Mouse (Mus musculus) midbrain, embryonic 16.5 days (tissue): ENCODE results near the gene Map2. TPM values are rescaled to one million over a fixed set of nuclear protein-coding genes. Genes with fewer than 3 reads are reported as not detected.

Source experiments
- ATAC-seq: fragments of 200-750 bp; cut with Nextera tagmentation; 2 replicates; pipeline ENCODE4 v1.8.0; 2017; ENCODE audit warnings: moderate TSS enrichment
- H3K27ac ChIP-seq: fragments of 300-500 bp; sonication (generic); 2 replicates; pipeline ENCODE4 v1.5.1; 2014; ENCODE audit warnings: mild to moderate bottlenecking, low read length, mixed read lengths
- H3K27me3 ChIP-seq: fragments of 300-500 bp; sonication (generic); 2 replicates; pipeline ENCODE4 v1.6.1; 2014; ENCODE audit warnings: low read depth, low read length, mixed read lengths; ENCODE audit not compliant: control insufficient read depth, insufficient read depth
- H3K36me3 ChIP-seq: fragments of 300-500 bp; sonication (generic); 2 replicates; pipeline ENCODE4 v1.6.1; 2014; ENCODE audit warnings: mild to moderate bottlenecking, low read length, moderate library complexity, mixed read lengths; ENCODE audit not compliant: control insufficient read depth, insufficient read depth
- H3K4me1 ChIP-seq: fragments of 300-500 bp; sonication (generic); 2 replicates; pipeline ENCODE4 v1.6.1; 2014; ENCODE audit warnings: mild to moderate bottlenecking, low read length, mixed read lengths; ENCODE audit not compliant: control insufficient read depth, insufficient read depth
- H3K4me2 ChIP-seq: fragments of 300-500 bp; sonication (generic); 2 replicates; pipeline ENCODE4 v1.6.1; 2014; ENCODE audit warnings: mild to moderate bottlenecking, low read length, mixed read lengths
- H3K4me3 ChIP-seq: fragments of 300-500 bp; sonication (generic); 2 replicates; pipeline ENCODE4 v1.5.1; 2014; ENCODE audit warnings: low read depth, mild to moderate bottlenecking, low read length, moderate library complexity, mixed read lengths
- H3K9ac ChIP-seq: fragments of 300-500 bp; sonication (generic); 2 replicates; pipeline ENCODE4 v1.6.1; 2014; ENCODE audit warnings: low read depth, low read length, mixed read lengths
- H3K9me3 ChIP-seq: fragments of 300-500 bp; sonication (generic); replicated peaks from 2 replicates; pipeline ENCODE4 v1.6.1; 2014; ENCODE audit warnings: mild to moderate bottlenecking, low read length, mixed read lengths; ENCODE audit not compliant: control insufficient read depth, poor library complexity, severe bottlenecking
- WGBS: fragments of 180-500 bp; shearing (Covaris S2); extraction: QIAGEN DNeasy Blood & Tissue Kit; methylation state at CpG from one replicate; pipeline ENCODE4 v1.1.7; 2014; 5-methylcytosine and 5-hydroxymethylcytosine counted together
- polyA plus RNA-seq: library from polyadenylated mRNA; unstranded; fragments of >200 nt; fragmentation: Nextera tagmentation; extraction: Ambion mirVana; gene quantifications from 2 replicates; pipeline ENCODE4 v1.2.1, GENCODE M21; 2015

Map2 gene
- polyA plus RNA-seq, 1 experiment from 2014 or later: 430 TPM

DNA sequence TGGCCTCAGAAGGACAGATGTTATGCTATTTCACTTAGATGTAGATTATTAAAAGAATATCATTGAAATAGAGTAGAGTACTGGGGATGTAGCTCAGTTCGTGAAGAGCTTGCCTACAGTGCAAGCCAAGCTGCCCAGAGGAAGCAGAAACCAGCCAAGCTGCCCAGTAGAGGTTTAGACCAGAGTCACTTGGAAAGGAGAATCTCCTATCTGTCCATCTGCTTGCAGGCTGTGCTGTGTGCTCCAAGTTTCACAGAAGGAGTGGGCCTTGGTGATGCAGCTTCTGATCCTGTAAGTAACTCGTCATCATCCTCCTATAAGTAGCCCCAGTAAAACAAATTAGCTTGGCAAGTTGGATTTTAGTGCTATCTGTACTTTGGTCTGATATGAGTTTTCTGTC is 17.8 kb downstream of the Map2 start:
- Histone ChIP-seq H3K4me2 (no peak overlapping the region), H3K36me3 (0 out of 2 replicates have a peak, but pooled peaks cover 2% of the 10 kb centered on the region), H3K4me3 (no peak overlapping the region), H3K27me3 (no peaks in the 10 kb centered on the region), H3K27ac (no peak overlapping the region), H3K9ac (no peak overlapping the region), H3K4me1 (0 out of 2 replicates have a peak, but pooled peaks cover 4% of the 10 kb centered on the region), H3K9me3 (no peaks in the 10 kb centered on the region)
- 87% methylated on average over 2 of the region's 2 CpGs for WGBS
- no peak for ATAC-seq

DNA sequence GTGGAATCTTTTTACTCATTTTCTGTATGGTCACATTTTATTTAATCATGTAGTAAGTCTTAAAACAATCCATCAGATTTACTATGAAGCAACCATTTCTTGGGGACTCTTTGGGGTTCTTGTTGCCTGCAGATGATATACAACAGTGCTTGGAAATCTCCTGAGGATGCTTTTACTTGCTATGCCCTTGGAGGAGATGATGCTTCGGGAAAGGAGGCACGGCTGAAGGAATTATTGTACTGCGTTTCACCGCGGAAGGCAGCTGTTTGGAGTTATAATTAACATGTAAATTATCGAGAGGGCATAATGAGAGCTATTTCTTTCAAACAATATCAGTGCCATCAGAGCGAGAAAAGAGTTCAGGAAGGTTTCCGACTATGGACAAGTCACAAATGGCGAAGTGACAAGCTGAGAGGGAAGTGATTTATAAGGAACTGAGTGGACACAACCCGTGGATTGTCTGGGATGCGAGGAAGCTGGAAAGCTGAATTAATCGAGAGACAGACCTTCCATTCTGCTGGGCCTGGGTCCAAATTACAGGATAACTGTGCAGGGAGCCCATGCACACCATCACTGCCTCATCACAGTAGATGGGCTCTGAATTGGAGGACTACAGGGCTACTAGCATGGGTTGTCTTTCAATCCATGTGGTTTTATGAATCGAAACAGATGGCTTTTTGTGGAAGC is 20.1 kb downstream of the Map2 start:
- Histone ChIP-seq H3K9ac (no peak overlapping the region), H3K4me2 (no peak overlapping the region), H3K9me3 (no peaks in the 10 kb centered on the region), H3K4me3 (no peak overlapping the region), H3K27me3 (no peaks in the 10 kb centered on the region), H3K36me3 (0 out of 2 replicates have a peak, but pooled peaks cover 2% of the 10 kb centered on the region), H3K27ac (no peak overlapping the region), H3K4me1 (0 out of 2 replicates have a peak, but pooled peaks cover 4% of the 10 kb centered on the region)
- ATAC-seq: no peak
- WGBS: 50% methylated on average over 13 of the region's 13 CpGs

DNA sequence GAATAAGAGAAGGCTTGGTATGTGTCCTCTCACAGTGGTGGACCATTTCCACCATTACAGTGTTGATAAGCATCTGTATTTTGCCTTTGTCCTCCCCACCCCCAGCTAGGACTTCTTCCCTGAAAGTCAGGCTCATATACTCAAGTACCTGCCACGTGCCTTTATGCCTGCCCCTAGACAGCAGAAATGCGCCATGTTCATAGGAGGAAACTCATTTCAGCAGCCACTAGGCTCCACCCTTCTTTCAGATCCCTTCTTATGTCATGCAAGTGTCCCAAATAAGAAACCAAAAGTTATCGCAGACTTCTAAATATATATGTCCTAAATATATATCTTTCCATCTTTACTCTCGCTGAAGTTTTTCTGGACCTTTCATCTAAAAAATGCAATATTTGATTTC is 21.2 kb downstream of the Map2 start:
- Histone ChIP-seq H3K9ac (no peak overlapping the region), H3K27ac (no peak overlapping the region), H3K4me3 (no peak overlapping the region), H3K9me3 (no peaks in the 10 kb centered on the region), H3K4me1 (0 out of 2 replicates have a peak, but pooled peaks cover 4% of the 10 kb centered on the region), H3K4me2 (no peak overlapping the region), H3K36me3 (0 out of 2 replicates have a peak, but pooled peaks cover 2% of the 10 kb centered on the region), H3K27me3 (no peaks in the 10 kb centered on the region)
- WGBS: 95% methylated on average over 4 of the region's 4 CpGs
- ATAC-seq: no peak

DNA sequence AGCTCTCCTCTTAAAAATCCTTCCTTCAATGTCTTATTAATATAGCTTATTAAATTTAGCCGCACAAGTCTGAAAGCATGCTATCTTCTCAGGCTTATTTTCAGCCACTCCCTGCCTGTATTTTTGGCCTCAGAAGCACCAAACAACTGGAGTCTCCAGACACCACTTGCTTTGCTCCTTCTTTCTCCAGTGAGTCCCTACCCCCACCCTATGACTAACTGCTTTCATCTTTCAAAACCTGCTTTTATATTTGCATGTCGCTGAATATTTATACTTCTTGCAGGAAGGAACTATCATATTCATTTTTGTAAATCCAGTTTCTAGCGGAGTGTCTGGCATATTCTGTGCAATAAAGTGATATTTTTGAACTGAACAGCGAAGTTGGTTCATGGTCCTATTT is 21.6 kb downstream of the Map2 start:
- 0 out of 2 replicates have a peak, but pooled peaks cover 2% of the 10 kb centered on the region for H3K36me3 ChIP-seq
- H3K9me3 ChIP-seq: no peaks in the 10 kb centered on the region
- no peak overlapping the region for H3K27ac ChIP-seq
- ATAC-seq: no peak
- 0 out of 2 replicates have a peak, but pooled peaks cover 4% of the 10 kb centered on the region for H3K4me1 ChIP-seq
- WGBS: 84% methylated on average over 4 of the region's 4 CpGs
- no peaks in the 10 kb centered on the region for H3K27me3 ChIP-seq
- H3K4me2 ChIP-seq: no peak overlapping the region
- no peak overlapping the region for H3K4me3 ChIP-seq
- no peak overlapping the region for H3K9ac ChIP-seq

DNA sequence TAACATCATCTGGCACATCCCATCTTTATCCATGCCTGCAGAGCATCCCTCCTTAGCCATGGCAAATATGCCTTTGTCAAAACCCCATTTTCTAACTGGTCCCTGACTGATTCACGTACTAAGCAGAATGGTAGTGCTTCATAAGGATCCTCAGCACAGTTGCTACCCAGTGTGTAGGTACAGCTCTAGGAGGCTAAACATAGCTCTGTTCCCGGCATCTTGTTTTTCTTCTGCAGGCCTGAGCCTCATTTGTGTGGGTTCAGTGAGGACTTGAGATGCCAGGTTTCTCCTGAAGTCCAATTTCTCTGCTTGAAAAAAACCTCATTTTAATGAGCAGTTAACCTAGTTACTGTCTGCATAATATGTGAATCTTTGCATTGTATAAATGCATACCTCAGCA is 30.4 kb downstream of the Map2 start:
- Histone ChIP-seq H3K9me3 (no peaks in the 10 kb centered on the region), H3K4me3 (no peak overlapping the region), H3K4me1 (peaks cover 6% of the 10 kb centered on the region), H3K27me3 (no peaks in the 10 kb centered on the region), H3K4me2 (no peak overlapping the region), H3K36me3 (no peaks in the 10 kb centered on the region), H3K27ac (no peak overlapping the region), H3K9ac (no peak overlapping the region)
- no peak for ATAC-seq
- WGBS: 87% methylated on average over 2 of the region's 2 CpGs

DNA sequence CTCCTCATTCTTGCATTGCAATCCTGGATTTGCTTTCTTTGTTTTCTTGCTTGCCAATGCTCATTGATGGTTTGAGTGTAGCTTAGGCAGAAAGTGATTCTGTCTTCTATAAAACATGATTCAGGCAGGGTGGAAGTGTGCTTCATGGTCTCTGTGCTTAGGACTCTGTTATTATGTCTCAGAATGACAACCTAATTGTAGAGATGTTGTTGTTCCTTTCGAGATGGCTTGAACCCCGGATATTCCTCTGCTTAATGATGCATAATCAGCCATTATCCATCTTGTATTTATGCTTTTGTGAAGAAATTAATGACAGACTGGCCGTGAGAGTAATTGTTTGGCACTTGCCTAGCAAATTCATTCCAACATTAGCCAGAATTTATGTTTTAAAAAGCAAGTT is 31.8 kb downstream of the Map2 start:
- Histone ChIP-seq H3K27me3 (no peaks in the 10 kb centered on the region), H3K9me3 (no peaks in the 10 kb centered on the region), H3K4me1 (peaks cover 6% of the 10 kb centered on the region), H3K27ac (no peak overlapping the region), H3K4me2 (no peak overlapping the region), H3K36me3 (no peaks in the 10 kb centered on the region), H3K9ac (no peak overlapping the region), H3K4me3 (no peak overlapping the region)
- ATAC-seq: no peak
- 61% methylated on average over 3 of the region's 3 CpGs for WGBS

DNA sequence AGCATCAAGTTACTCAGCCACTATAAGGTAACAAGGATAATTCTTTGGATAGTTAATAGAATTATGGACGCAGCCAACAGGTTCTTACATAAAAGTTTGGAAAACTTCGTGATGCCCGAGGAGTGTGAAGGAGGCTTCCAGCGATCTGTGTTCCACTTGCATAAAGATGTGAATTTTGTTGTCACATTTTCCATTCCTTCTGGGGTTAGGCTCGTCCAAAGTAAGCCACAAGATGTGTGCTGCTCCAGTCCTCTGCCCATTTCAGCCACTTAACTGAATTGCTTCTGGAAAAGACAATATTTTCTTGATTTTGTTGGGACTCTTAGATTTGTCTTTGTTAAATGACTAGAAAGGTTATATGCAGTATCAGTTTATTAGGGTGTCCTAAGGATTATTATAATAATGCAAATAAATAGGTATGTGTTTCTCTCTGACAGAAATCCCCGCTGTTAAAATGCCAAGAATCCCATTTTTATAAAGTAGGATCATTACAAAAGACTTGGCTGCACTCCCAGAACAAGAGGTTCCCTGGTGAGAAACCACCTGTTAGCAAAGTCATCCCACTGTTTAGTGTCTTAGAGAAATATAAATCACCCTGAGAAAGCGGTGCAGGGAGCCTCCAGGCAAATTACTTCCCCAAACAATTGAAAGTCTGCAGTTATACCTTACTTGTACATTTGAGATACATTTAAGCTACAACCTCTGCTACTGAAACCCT is 36.2 kb downstream of the Map2 start:
- 69% methylated on average over 7 of the region's 7 CpGs for WGBS
- no peak overlapping the region for H3K4me3 ChIP-seq
- no peak overlapping the region for H3K4me2 ChIP-seq
- H3K4me1 ChIP-seq: peaks cover 4% of the 10 kb centered on the region
- H3K36me3 ChIP-seq: no peaks in the 10 kb centered on the region
- H3K27me3 ChIP-seq: no peaks in the 10 kb centered on the region
- no peak overlapping the region for H3K27ac ChIP-seq
- H3K9me3 ChIP-seq: no peaks in the 10 kb centered on the region
- no peak for ATAC-seq
- no peak overlapping the region for H3K9ac ChIP-seq

DNA sequence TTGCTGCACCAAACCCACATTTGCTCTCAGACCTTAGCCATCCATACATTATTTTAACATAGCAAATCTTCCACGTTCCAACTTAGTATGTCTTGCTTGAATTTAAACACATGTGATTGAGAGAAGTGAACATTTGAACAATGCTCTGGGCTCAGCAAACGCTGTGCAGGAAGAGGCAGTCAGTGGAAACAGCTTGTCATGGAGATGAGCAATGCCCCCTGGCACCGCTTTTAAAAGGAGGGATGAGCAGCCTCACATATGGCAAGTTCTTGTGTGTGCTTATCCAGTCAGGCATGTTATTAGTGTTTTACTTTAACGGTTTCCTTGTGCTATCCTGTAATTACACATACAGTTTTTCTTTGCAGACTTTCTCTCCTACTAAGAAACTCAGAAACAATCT is 46.4 kb downstream of the Map2 start:
- 42% methylated on average over 4 of the region's 4 CpGs for WGBS
- H3K27me3 ChIP-seq: no peaks in the 10 kb centered on the region
- ATAC-seq: no peak
- H3K9me3 ChIP-seq: no peaks in the 10 kb centered on the region
- no peak overlapping the region for H3K4me2 ChIP-seq
- H3K4me1 ChIP-seq: peaks cover 18% of the 10 kb centered on the region
- no peaks in the 10 kb centered on the region for H3K36me3 ChIP-seq
- no peak overlapping the region for H3K9ac ChIP-seq
- H3K27ac ChIP-seq: no peak overlapping the region
- no peak overlapping the region for H3K4me3 ChIP-seq

DNA sequence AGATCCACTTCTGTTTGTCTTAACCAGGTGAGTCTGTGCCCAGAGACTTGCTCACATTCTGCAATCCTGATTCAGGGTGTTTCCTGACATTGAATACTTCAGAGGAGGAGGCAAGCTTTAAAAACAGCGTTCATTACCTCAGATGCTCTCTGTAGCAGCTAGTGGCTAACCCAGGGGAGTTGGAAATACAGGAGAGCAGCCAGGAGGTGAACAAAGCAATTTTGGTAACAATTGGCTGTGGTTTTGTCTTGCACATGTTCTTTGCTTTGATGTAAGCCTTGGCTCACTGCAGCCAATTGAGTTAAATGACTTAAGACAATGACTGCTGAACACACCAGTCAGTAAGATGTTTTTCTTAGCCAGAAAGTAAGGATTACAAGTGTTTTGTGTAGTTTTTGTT is 48.3 kb downstream of the Map2 start:
- H3K4me3 ChIP-seq: no peak overlapping the region
- no peak for ATAC-seq
- H3K9me3 ChIP-seq: no peaks in the 10 kb centered on the region
- no peak overlapping the region for H3K4me2 ChIP-seq
- no peak overlapping the region for H3K27ac ChIP-seq
- H3K36me3 ChIP-seq: no peaks in the 10 kb centered on the region
- peaks cover 20% of the 10 kb centered on the region for H3K4me1 ChIP-seq
- WGBS: 13% methylated on average over 1 of the region's 1 CpGs
- no peak overlapping the region for H3K9ac ChIP-seq
- H3K27me3 ChIP-seq: no peaks in the 10 kb centered on the region
